Mouse (Mus musculus) heart, adult 18-20 months (tissue): ENCODE results near the gene Olfr937. TPM values are rescaled to one million over a fixed set of nuclear protein-coding genes. Genes with fewer than 3 reads are reported as not detected.

Experiments used
- DNase-seq, 2 experiments: peaks; one replicate each; pipeline ENCODE4 v3.0.0; 2021 to 2022; ENCODE audit warnings: mixed read lengths in 1 of 2
- long read RNA-seq, 2 experiments: library from polyadenylated mRNA; stranded (forward); transcript quantifications; one replicate each; pipeline ENCODE4 v2.0.0; 2021
- microRNA-seq, 2 experiments: library from miRNA; unstranded; fragments of <30 nt; microRNA quantifications; one replicate each; pipeline ENCODE4 v1.2.0; 2022
- total RNA-seq, 2 experiments: library from RNA; stranded (reverse); gene quantifications; 2 replicates each; pipeline ENCODE4 v1.2.3; 2021

The Olfr937 gene
- not detected for total RNA-seq
- long read RNA-seq, experiment 1: 0 reads
- long read RNA-seq, experiment 2: 0 reads

GRCm38 (mm10) chr9:39064851-39065250 is at the start of gene Olfr937:
Olfr937 (minus strand) TSS chr9:39064951.
- DNase-seq: no peak

GRCm38 (mm10) chr9:39078787-39079186 is 14.0 kb upstream of the Olfr937 start, which contains the start of gene Olfr938:
Olfr938 (minus strand) TSS chr9:39078887.
- no peak for DNase-seq

GRCm38 (mm10) chr9:39023277-39023676 is 41.5 kb downstream of the Olfr937 start, which contains the start of gene Olfr146:
Olfr146 (minus strand) TSS chr9:39023377.
- DNase-seq: no peak

Small RNA genes within 50 kb of the gene (microRNA-seq; reads per million reads assigned to microRNA genes)
- gene Gm25032 (0 reads per million in 2 experiments), gene Gm25529 (0 reads per million in 2 experiments)

Other genes starting within 250 kb of the Olfr937 start
- gene Olfr923, start 238.4 kb downstream of the Olfr937 start, total RNA-seq: not detected
- gene Olfr924, start 220.5 kb downstream of the Olfr937 start, total RNA-seq: not detected
- not detected for gene Olfr26, start 209.9 kb downstream of the Olfr937 start, total RNA-seq
- not detected for gene Olfr926, start 187.8 kb downstream of the Olfr937 start, total RNA-seq
- gene Olfr930, start 135.1 kb downstream of the Olfr937 start, total RNA-seq: not detected
- gene Olfr933, start 92.6 kb downstream of the Olfr937 start, total RNA-seq: not detected
- gene Olfr934, start 76.6 kb downstream of the Olfr937 start, total RNA-seq: not detected
- not detected for gene Olfr935, start 65.3 kb downstream of the Olfr937 start, total RNA-seq
- gene Olfr146, start 41.6 kb downstream of the Olfr937 start, total RNA-seq: not detected
- not detected for gene Olfr938, start 13.9 kb upstream of the Olfr937 start, total RNA-seq
- not detected for gene Olfr27, start 63.2 kb upstream of the Olfr937 start, total RNA-seq
- gene Olfr943, start 101.4 kb upstream of the Olfr937 start, total RNA-seq: not detected
- not detected for gene Olfr944, start 137.0 kb upstream of the Olfr937 start, total RNA-seq
- not detected for gene Olfr1537, start 185.0 kb upstream of the Olfr937 start, total RNA-seq
- gene Olfr945, start 211.9 kb upstream of the Olfr937 start, total RNA-seq: not detected